Mouse (Mus musculus): ENCODE measurements at regions not wholly inside any gene's neighbourhood (a gene's known extent, or its start where the extent isn't known, plus 50 kb on each side); places are given as distances from the start of the nearest gene placed in this dataset.
"Not testable (repeated sequence)": the region's sequence is repeated elsewhere in the genome, so short reads cannot be mapped to it uniquely, and the experiment has no call there.

GRCm38 (mm10) chr9:3116311-3116710, 79.6 kb downstream of the Gm10715 start:
- not testable (repeated sequence) for DNase-seq (ENCODE audit: low read depth, low spot score)

DNA sequence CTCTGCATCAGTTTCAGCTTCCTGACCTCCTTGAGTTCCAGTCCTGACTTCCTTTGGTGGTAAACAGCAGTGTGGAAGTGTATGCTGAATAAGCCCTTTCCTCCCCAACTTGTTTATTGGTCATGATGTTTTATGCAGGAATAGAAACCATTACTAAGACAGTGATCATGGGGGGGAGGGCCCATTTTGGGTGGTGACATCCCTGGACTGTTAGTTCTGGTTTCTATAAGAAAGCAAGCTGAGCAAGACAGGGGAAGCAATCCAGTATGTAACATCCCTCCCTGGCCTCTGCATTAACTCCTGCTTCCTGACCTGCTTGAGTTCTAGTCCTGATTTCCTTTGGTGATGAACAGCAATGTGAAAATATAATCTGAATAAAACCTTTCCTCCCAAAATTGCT, 124.5 kb downstream of the Gm10715 start:
- DNase-seq (ENCODE audit: low read depth, low spot score) = no peak

DNA sequence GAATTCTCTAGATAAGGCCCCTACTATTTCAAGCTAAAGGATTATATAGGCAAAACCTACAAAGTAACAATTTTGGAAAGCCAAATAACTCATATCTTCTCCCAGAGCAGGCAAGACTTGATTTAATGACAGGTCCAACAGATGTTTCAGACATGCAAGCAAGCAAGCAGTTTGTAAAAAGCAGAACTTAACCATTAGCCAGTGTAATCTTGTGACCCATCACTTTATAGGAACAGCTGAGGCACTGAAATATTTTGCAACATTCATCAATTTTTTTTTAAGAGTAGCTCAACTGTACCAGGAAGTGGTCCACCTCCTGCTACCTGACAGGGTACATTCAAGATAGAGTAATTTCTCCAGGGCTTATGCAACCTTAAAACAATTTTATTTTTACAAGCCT, 147.7 kb downstream of the Gm10715 start:
- no peak for DNase-seq (ENCODE audit: low read depth, low spot score)

GRCm38 (mm10) chr9:3199151-3200018, 135.6 kb upstream of the Alkbh8 start:
- DNase-seq (ENCODE audit: low read depth, low spot score) = no peak

- not testable (repeated sequence) for DNase-seq (ENCODE audit: low read depth, low spot score)
Observed at GRCm38 (mm10) chr9:3200019-3200347, 135.0 kb upstream of the Alkbh8 start.

DNA sequence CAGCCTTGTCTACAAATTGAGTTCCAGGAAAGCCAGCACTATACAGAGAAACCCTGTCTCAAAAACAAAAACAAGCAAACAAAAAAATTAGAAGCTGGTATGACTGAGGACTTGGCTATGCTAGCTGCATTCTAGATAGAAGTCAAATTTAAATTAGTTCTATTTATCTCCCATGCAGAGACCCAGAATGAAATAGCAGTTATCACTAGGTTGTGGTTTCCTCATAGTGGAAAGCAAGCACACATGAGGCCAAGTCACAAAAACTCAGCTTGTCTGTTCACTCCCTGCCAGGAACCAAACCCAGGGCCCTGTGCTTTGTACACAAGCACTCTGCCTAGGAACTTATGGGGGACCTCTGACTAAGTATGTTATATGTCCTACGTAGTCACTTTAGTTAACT, 126.8 kb upstream of the Alkbh8 start:
- not testable (repeated sequence) for DNase-seq (ENCODE audit: low read depth, low spot score)

DNA sequence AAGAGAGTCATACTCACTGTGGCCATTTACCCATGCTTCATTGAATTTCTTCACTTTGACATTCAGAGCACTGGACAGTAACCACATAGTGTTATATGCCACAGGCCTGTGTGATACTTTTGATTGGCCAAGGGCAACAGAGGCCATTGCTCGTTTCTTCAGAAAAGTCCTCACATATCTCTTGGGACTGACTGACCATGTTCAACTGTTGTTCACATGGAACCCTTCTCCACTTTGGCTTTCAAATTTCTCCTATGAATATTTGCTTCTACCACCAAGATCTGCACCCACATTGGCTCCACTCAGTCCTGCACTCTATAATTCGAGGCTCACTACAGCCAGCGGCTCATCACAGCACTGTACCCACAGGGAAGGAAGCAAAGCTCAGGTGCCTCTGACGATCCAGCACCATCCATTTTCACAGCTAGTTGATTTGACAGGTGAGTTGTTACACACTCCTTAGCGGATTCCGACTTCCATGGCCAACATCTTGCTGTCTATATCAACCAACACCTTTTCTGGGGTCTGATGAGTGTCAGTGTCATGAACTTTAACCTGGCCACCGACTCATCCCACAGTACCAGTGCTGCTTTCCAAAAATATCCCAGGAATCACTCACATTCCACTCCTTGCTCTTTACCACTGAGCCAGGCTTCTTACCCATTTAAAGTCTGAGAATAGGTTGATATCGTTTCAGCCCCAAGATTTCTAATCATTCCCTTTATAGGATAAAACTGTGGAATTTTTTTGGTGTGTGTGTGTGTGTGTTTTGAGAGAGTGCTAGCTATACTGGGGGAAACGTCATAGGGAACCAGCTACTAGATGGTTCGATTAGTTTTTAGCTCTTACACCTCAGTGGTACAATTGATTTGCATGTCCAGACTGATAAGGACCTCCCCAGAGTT, 76.3 kb upstream of the Alkbh8 start:
- DNase-seq (ENCODE audit: low read depth, low spot score) = peak; percentile 57

DNA sequence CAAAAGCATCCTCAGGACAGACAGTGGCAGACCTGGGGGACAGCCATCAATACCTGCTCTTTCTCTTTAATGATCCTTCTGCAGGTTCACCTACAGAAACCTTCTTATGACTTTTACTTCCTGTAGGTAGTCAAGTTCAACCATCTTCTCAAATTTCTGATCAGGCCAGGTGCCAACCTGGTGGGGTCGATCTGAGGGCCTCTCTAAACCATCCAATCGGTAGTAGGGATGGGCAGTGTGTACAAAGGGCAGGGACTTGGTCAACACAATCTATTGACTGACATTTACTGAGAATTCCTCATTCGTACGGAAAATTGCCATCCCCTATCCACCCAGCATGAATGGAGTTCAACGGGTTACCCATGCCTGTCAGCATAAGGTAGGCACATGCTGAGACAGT, 74.8 kb upstream of the Alkbh8 start:
- DNase-seq (ENCODE audit: low read depth, low spot score) = no peak

- DNase-seq (ENCODE audit: low read depth, low spot score) = no peak
Observed at GRCm38 (mm10) chr9:3260860-3261259, 74.1 kb upstream of the Alkbh8 start.

- no peak for DNase-seq (ENCODE audit: low read depth, low spot score)
Observed at GRCm38 (mm10) chr9:3264467-3264866, 70.5 kb upstream of the Alkbh8 start.

- not testable (repeated sequence) for DNase-seq (ENCODE audit: low read depth, low spot score)
Observed at GRCm38 (mm10) chr9:3280496-3280895, 54.4 kb upstream of the Alkbh8 start.

- DNase-seq (ENCODE audit: low read depth, low spot score) = not testable (repeated sequence)
Observed at GRCm38 (mm10) chr9:3281906-3282305, 53.0 kb upstream of the Alkbh8 start.

GRCm38 (mm10) chr9:3283381-3283780, 51.6 kb upstream of the Alkbh8 start:
- DNase-seq (ENCODE audit: low read depth, low spot score) = not testable (repeated sequence)
